Comparison of ENCODE assay signal across 19 mouse cellular contexts in the genomic region with DNA sequence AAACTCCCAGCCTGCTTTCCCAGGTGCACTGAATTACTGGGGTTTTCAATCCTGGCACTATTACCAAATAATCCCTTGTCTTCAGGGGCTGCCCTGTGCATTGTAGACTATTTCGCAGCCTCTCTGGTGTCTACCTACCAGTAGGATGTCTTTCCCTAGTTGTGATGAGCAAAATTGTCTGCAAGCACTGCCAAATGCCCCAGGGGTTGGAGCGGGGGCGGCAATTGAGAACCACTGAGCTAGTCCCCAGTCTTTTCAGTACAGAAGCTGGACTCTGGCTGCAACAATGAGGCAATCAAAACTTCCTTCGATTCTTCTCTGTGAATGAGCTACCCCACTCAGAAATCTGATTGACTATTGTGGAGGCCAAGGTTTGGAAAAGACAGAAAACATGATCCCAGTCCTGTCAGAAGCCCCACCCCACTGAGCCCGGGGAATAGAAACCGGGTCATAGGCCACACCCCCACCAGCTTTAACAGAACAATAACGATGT. TPM values are rescaled to one million over a fixed set of nuclear protein-coding genes. Genes with fewer than 3 reads are reported as not detected.
DNase-seq lines count a peak whose midpoint lies in the region; ATAC-seq and TF ChIP-seq lines count a peak whose summit lies in the region.
"Had no signal": no experiment of that assay in that cellular context is flagged by ENCODE, and none has a peak within 500 bp of the region (broad histone marks: within the 10 kb centered on the region; RNA-seq: fewer than 3 reads in every experiment).

No protein-coding gene starts in this region.

- H3K27me3 ChIP-seq in hindbrain, embryonic 11.5 days (ENCODE audit: control insufficient read depth, insufficient read depth, low read length), result no peaks in the 10 kb centered on the region
- H3K27me3 ChIP-seq in hindbrain, embryonic 14.5 days (ENCODE audit: control insufficient read depth, insufficient read depth, low read length), result no peaks in the 10 kb centered on the region
- H3K27me3 ChIP-seq: hindbrain, embryonic 13.5 days had no signal

- H3K36me3 ChIP-seq in hindbrain, embryonic 11.5 days (ENCODE audit: control insufficient read depth, insufficient read depth, low read length), result no peaks in the 10 kb centered on the region
- H3K36me3 ChIP-seq in hindbrain, embryonic 14.5 days (replicated peaks; ENCODE audit: control insufficient read depth, insufficient read depth), result no peaks in the 10 kb centered on the region
- H3K36me3 ChIP-seq: G1E; hindbrain, embryonic 13.5 days; neural tube, embryonic 15.5 days had no signal

- TF ChIP-seq CTCF in gastrocnemius, adult 2 months (IDR thresholded peaks at IDR 0.05), result no peak

- intact Hi-C loops in gastrocnemius, adult 2 months (cut with DNase I), result loop anchor here (5.0 kb wide), 1 partner anchor 838 kb away; no protein-coding TSS in a partner anchor
- intact Hi-C loops in heart, postnatal 14 days (cut with DNase I), result loop anchor here (5.0 to 10.0 kb wide), 2 partner anchors 47 to 930 kb away; partner anchors contain the start of gene Abcc12

- no peak overlapping the region for H3K4me2 ChIP-seq in hindbrain, embryonic 11.5 days (replicated peaks; ENCODE audit: low read depth, low read length)
- H3K4me2 ChIP-seq in hindbrain, embryonic 14.5 days (replicated peaks), result no peak overlapping the region
- H3K4me2 ChIP-seq: hindbrain, embryonic 13.5 days; lung, embryonic 14.5 days; neural tube, embryonic 15.5 days had no signal

- no peak overlapping the region for H3K27ac ChIP-seq in hindbrain, embryonic 11.5 days (ENCODE audit: low read depth, low read length)
- no peak overlapping the region for H3K27ac ChIP-seq in hindbrain, embryonic 14.5 days
- H3K27ac ChIP-seq in gastrocnemius, adult 2 months, result peak overlapping the region; percentile 72; the same call in 1 of the 2 replicates

- no peak overlapping the region for H3K4me3 ChIP-seq in hindbrain, embryonic 11.5 days (ENCODE audit: low read depth, low read length)
- H3K4me3 ChIP-seq in hindbrain, embryonic 14.5 days (replicated peaks; ENCODE audit: low read length), result no peak overlapping the region
- H3K4me3 ChIP-seq in gastrocnemius, adult 2 months, result no peak overlapping the region
- H3K4me3 ChIP-seq: heart, adult 2 months; hindbrain, embryonic 13.5 days; neural tube, embryonic 15.5 days had no signal

- WGBS in hindbrain, embryonic 11.5 days, result 60% methylated on average over 7 of the region's 7 CpGs
- WGBS in hindbrain, embryonic 14.5 days, result 45% methylated on average over 7 of the region's 7 CpGs

- DNase-seq in embryo, embryonic 10.5 days (ENCODE audit: low spot score), result peak; percentile 5
- DNase-seq in embryo, embryonic 11 days, result no peak
- peak; percentile 15 for DNase-seq in hindbrain, embryonic 11.5 days (ENCODE audit: low spot score)
- DNase-seq in hindbrain, embryonic 14.5 days (ENCODE audit: low spot score), result no peak
- DNase-seq in gastrocnemius, adult 2 months, result peak; percentile 44
- DNase-seq in heart, postnatal 14 days, result peak; percentile 15 to 26
- DNase-seq in thymus, adult 18-20 months, result no peak
- no peak for DNase-seq in right cerebral cortex, postnatal 4 days
- DNase-seq: adrenal gland, postnatal 10 days; kidney, adult 11 months; kidney, postnatal 25 days; lung, embryonic 14.5 days; thymus, postnatal 14 days had no signal

- ATAC-seq in hindbrain, embryonic 11.5 days (ENCODE audit: low FRiP score), result no peak
- no peak for ATAC-seq in hindbrain, embryonic 14.5 days (ENCODE audit: low FRiP score)

- H3K9ac ChIP-seq in hindbrain, embryonic 11.5 days (ENCODE audit: low read depth, low read length), result no peak overlapping the region
- H3K9ac ChIP-seq in hindbrain, embryonic 14.5 days, result no peak overlapping the region
- H3K9ac ChIP-seq: hindbrain, embryonic 13.5 days; lung, embryonic 14.5 days; neural tube, embryonic 15.5 days had no signal

- H3K4me1 ChIP-seq in hindbrain, embryonic 11.5 days (replicated peaks; ENCODE audit: control insufficient read depth, insufficient read depth, low read length), result no peaks in the 10 kb centered on the region
- H3K4me1 ChIP-seq in hindbrain, embryonic 14.5 days (replicated peaks; ENCODE audit: control insufficient read depth, insufficient read depth, low read length), result peaks cover 5% of the 10 kb centered on the region; the same call in 1 of the 2 replicates

- H3K9me3 ChIP-seq in hindbrain, embryonic 11.5 days (ENCODE audit: control insufficient read depth, low read length), result no peaks in the 10 kb centered on the region
- no peaks in the 10 kb centered on the region for H3K9me3 ChIP-seq in hindbrain, embryonic 14.5 days (ENCODE audit: control insufficient read depth, low read length)
- H3K9me3 ChIP-seq: G1E; hindbrain, embryonic 13.5 days; neural tube, embryonic 15.5 days had no signal

RNA-seq across cellular contexts. Expression of gene Abcc12, which starts 45.4 kb away (rescaled TPM):
- not detected in 2 replicates for polyA plus RNA-seq in hindbrain, embryonic 11.5 days (2014; fragmentation: Nextera tagmentation; extraction: Ambion mirVana)
- polyA plus RNA-seq in hindbrain, embryonic 14.5 days (2014; fragmentation: Nextera tagmentation; extraction: Ambion mirVana), result 0.21 and 0.23 TPM in 2 replicates
- total RNA-seq in gastrocnemius, adult 2 months (2021), result not detected
- total RNA-seq in heart, postnatal 14 days (2021), result under 1 TPM in 1 of 2 experiments, not detected in 1; 0.10 TPM
- total RNA-seq: common myeloid progenitor, adult 5-6 weeks; heart, adult 2 months; megakaryocyte-erythroid progenitor cell, adult 5-6 weeks had no signal
- polyA plus RNA-seq: lung, embryonic 14.5 days had no signal

Comparison
In these comparisons a context has a peak if more than half of its experiments do, and no peak if none do; other contexts are left out.
1. DNase-seq: peak in embryo, embryonic 10.5 days (single experiment), hindbrain, embryonic 11.5 days (single experiment), gastrocnemius, adult 2 months (single experiment) and heart, postnatal 14 days (2 of 2); none in embryo, embryonic 11 days (single experiment), hindbrain, embryonic 14.5 days (single experiment), thymus, adult 18-20 months (0 of 2) and right cerebral cortex, postnatal 4 days (single experiment).